Mouse (Mus musculus): ENCODE measurements at regions not wholly inside any gene's neighbourhood (a gene's known extent, or its start where the extent isn't known, plus 50 kb on each side); places are given as distances from the start of the nearest gene placed in this dataset.
"Not testable (repeated sequence)": the region's sequence is repeated elsewhere in the genome, so short reads cannot be mapped to it uniquely, and the experiment has no call there.

GRCm38 (mm10) chr16:29917989-29918388 is 146.2 kb upstream of the Hes1 start:
- no peak for DNase-seq (ENCODE audit: low spot score)

- no peak for DNase-seq (ENCODE audit: low spot score)
Observed at GRCm38 (mm10) chr16:29918396-29918795, 145.8 kb upstream of the Hes1 start.

GRCm38 (mm10) chr16:29920940-29921339 is 143.2 kb upstream of the Hes1 start:
- no peak for DNase-seq (ENCODE audit: low spot score)

DNA sequence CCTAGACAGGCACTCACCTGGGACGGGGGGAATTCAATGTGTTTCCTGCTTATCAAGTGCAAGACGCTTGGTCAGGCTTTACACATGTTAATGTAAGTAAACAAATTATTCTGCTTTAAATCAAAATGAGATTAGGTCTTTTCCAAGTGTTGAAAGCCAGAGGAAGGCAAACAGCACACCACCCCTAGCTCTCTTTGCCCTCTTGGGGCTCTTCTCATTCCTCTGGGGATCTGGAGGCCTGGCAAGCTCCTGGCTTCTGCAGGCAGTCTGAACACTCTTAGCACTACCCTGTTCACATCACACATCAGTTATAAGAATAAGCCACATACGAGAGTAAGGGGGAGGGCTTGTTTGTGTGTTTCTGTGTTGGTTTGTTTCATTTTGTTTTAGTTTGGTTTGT is 142.8 kb upstream of the Hes1 start:
- no peak for DNase-seq (ENCODE audit: low spot score)

- not testable (repeated sequence) for DNase-seq (ENCODE audit: low spot score)
Observed at GRCm38 (mm10) chr16:29927276-29927675, 136.9 kb upstream of the Hes1 start.

DNA sequence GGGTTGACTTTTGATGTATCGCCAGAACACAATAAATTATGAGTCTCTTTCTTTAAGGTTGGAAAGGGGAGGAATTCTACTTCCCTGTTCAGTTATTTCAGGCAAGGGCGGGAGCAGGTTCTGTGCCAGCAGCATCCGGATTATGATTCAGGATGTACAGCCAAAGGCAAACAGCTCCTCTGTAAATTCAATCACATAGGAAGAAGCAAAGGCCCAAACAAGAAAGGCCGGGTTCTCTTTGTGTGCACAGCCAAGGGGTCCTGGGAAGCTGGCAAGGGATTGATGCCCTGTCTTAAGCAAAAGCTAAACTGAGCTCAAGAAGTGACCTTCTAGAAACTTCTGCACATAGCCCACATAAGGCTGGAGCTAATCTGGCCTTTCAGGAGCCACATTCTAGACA is 135.9 kb upstream of the Hes1 start:
- no peak for DNase-seq (ENCODE audit: low spot score)

DNA sequence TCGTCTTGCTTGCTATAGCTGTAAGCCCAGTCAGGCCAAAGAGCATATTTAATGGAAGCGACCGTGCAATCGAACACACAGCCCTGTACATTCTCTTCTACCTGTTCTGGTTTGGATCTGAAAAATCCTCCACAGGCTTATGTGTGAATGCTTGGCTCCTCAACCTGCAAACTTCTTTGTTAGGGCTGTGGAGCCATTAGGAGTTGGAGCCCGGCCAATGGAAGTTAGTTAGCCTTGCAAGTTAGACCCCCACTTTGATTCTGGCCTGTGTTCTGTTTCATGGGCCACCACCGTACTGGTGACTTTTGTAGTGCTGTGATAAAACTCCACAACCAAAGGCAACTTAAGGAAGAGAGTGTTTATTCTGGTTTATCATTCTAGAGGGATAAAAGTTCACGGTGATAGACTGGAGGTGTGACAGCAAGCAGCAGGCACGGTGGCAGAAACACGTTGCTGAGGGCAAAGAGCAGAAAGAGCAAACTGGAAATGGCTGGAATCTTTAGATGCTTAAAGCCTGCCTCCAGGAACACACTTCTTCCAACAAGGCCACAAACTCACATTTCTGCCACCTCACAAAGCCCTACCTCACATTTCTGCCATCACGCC is 132.3 kb upstream of the Hes1 start:
- no peak for DNase-seq (ENCODE audit: low spot score)

- no peak for DNase-seq (ENCODE audit: low spot score)
Observed at GRCm38 (mm10) chr16:29934649-29935048, 129.5 kb upstream of the Hes1 start.

DNA sequence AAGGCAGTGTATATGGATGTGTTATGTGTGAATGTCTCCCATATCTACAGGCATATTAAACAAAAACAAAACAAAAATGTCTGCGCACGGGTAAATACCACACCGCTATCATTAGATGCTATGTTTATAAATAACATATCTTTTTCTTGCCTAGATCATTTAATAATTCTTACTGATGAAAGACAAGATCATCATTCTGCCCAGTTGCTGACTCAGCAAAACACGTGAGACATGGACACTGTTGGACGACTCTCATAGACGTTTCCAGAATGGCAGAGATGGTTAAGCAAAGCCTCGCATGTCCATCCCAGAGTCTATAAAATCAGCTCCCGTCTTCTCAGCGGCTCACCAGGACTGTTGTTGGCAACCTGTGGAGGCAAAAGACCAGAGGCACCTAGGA is 125.5 kb upstream of the Hes1 start:
- DNase-seq (ENCODE audit: low spot score): no peak

DNA sequence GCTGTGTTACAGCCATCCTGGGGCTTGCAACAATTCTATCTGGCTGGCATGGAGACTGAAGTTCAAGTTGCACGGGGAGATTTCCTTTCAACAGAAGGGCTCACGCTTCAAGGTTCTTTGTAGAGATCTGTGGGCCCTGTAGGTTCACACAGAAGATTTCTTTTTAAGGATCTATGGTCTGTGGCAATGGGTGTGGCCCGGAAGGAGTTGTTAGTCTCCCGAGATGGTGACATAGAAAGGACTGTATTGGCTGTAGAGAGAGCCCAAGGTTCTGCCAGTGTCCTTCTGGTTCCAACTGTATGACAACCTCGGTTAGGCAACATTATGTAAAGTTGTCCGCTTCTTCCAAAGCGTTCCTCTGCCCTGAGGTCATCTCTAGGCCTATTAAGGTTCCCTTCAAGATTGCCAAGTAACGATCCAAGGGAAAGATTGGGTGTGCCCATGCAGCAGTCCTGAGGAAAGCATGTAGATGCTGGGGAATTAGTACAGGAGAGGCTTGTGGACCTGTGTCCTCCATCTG is 124.8 kb upstream of the Hes1 start:
- DNase-seq (ENCODE audit: low spot score): no peak

- no peak for DNase-seq (ENCODE audit: low spot score)
Observed at GRCm38 (mm10) chr16:29939869-29940707, 124.1 kb upstream of the Hes1 start.

GRCm38 (mm10) chr16:29942111-29942510 is 122.1 kb upstream of the Hes1 start:
- DNase-seq (ENCODE audit: low spot score): no peak

DNA sequence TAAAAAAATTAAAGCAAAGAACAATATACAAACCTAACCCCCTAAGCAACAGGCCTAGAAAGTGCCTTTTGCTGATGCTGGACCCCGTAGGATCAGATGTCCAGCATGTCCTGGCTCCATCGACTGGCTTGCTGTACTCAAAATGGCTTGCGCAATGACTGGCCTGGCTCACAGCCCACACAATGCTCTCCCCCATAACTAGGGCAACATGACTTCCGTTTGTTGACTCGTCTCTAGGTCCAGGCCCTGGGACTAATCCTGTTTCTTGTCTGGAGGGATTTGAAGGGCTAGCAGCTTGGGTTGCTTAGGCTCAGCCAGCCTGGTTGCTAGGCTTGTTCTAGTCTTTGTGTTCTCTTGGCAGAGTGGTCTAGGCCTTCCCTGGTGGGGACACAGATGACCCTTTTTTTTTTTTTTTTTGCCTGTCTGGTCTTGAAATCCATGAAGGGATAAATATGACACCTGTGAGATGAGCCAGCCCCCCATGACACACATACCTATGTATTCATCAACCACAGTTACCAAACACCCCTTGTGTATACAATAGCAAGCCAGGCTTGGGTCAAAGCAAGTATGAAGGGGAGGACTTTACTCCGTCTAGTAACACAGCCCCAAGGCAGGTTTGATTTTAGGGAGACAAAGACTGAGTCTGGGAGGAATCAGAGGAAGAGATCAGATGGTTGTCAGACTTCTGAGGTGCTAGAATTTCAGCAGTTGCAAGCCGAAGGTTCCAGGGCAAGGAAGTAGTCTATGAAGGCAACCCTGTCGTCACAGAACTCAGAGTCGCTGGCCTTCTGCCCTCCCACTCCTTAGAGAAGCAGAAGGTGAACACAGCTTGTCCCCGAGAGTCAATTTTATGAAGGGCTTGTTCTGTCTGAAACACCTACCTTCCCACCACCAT is 120.0 kb upstream of the Hes1 start:
- DNase-seq (ENCODE audit: low spot score): peak; percentile 73

- no peak for DNase-seq (ENCODE audit: low spot score)
Observed at GRCm38 (mm10) chr16:29944966-29945365, 119.2 kb upstream of the Hes1 start.

- DNase-seq (ENCODE audit: low spot score): no peak
Observed at GRCm38 (mm10) chr16:29945376-29945890, 118.8 kb upstream of the Hes1 start.

DNA sequence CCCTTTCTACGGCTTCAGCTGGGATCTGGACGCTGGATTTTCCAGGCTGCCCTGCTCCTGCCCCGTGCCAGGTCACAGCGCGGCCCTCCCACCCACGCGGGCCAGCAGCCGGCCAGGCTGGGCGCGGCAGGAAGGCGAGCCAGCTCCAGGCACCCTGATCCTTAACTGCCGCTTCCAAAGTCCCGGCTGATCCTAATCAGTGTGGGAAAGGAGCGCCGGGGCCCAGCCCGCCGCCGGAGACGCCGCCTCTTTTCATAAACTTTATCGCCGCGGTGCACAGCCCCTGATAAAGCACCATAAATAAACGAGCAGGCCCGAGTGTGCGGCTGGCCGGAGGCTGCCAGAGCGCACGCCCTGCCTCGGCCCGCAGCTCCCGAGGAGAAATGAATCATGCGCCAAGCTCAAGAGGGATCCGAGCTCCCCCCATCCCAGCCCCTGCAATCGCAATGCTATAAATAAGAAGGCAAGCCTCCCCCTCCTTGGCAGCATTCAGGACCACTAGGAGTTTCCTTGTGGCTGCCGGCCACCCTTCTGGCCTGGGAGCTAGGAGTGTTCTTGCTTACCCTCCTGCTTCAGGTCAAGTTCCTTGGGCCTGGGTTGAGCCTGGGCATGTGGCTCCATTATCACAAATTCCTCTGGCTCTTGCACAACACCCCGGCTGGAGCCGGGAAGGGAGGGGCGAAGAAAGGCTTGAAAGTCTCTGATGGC is 118.1 kb upstream of the Hes1 start:
- DNase-seq (ENCODE audit: low spot score): peak; percentile 82

GRCm38 (mm10) chr16:29946966-29947365 is 117.2 kb upstream of the Hes1 start:
- no peak for DNase-seq (ENCODE audit: low spot score)

GRCm38 (mm10) chr16:29947670-29948069 is 116.5 kb upstream of the Hes1 start:
- DNase-seq (ENCODE audit: low spot score): no peak

DNA sequence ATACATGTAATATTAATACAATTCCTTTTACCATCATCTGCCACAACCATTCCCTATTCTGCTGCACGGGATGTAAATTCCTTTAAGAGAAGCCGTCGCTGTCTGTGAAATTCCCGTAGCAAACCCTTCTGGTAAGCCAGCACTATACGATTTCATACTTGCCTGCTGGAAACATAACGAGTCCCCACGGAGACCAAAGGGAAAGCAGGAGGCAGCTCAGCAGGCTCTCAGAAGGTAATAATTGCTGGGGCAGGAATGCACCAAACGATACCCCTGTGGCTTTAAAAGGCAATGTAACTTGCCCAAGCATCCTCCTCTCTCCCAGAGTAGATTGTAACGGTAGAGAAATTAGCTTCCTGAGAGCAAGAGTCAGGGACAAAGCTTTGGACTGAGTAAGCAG is 114.0 kb upstream of the Hes1 start:
- DNase-seq (ENCODE audit: low spot score): no peak

DNA sequence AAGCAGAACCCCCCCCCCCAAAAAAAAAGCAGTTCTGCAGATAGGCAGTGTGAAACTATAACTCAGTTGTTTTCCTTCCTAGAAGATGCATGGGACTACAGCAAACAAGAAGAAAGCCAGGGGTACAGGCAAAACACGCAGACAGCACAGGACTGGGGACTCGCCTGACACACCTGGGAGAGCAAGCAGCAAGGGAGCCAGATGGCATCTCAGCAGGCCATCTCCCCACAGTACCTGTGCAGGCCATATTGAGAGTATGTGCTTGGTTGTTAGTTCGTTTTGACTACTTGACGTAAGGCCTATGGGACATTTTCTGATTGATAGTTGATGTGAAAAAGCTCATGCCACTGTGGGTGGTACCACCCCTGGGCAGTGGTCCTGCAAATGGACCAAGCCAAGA is 113.4 kb upstream of the Hes1 start:
- DNase-seq (ENCODE audit: low spot score): no peak

DNA sequence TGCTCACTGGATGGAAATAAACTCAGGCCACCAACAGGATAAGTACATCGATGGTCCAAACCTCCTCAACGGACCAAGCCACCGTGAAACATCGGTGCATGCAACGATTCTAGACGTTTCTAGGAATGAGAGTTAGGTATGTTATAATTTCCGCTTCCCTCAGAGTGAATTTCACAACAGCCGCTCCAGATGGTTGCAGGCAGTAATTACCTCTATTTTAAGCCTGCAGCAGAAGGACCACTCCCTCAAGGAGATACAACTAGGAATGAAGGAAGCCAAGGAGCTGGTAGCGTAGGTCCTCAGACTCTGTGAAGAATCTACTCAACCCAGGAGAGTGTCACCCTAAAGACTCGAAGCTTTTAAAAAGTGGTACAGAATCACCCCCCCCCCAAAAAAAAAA is 109.5 kb upstream of the Hes1 start:
- no peak for DNase-seq (ENCODE audit: low spot score)

- DNase-seq (ENCODE audit: low spot score): no peak
Observed at GRCm38 (mm10) chr16:29956904-29957303, 107.3 kb upstream of the Hes1 start.

Measured in ovary, postnatal 36 days (tissue).